Mouse (Mus musculus): ENCODE measurements around the gene Ccdc12. TPM values are rescaled to one million over a fixed set of nuclear protein-coding genes. Genes with fewer than 3 reads are reported as not detected.

Gene Ccdc12
- total RNA-seq, 2 experiments from 2014 or later, result 57.0 to 57.9 TPM

GRCm38 (mm10) chr9:110644295-110644694 lies 12.0 kb upstream of the Ccdc12 start:
- no peak for DNase-seq (ENCODE audit: low spot score in 2 of 2)

GRCm38 (mm10) chr9:110645219-110645618 lies 11.1 kb upstream of the Ccdc12 start:
- no peak for DNase-seq (ENCODE audit: low spot score in 2 of 2)

GRCm38 (mm10) chr9:110649775-110650174 lies 6.5 kb upstream of the Ccdc12 start:
- no peak for DNase-seq (ENCODE audit: low spot score in 2 of 2)

GRCm38 (mm10) chr9:110651931-110652722 lies 4.2 kb upstream of the Ccdc12 start:
- no peak for DNase-seq (ENCODE audit: low spot score in 2 of 2)

DNA sequence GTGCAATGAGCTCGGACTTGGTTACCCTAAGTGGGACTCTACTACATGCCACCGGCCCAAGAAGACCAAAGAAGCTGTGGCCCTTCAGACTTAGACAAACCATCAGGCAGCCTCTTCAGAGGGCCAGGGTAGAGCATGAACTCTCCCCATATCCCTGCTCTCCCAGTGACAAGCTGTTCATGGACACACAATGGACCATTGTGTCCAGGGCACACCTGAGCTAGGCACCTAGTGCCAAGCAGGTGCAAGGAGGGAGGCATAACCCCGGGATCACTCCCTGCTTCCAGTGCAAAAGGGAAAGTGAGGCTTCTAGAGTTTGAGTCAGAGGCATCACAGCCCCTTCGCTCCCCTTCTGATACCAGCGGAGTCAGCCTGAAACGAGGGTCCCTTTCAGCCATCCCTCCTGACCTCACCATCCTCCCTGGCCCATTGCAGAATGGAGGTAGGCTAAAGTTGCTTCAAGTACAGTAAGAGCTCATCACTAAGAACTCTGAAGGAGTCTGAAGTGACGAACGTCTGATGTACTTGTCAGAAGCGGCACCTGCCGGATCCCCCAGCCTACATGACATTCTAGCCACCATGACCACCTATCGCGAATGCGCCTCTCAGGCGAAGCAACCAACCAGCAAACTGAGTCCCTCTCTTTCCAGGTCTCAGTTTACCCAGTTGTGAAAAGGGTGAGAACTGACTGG lies 3.2 kb upstream of the Ccdc12 start:
- DNase-seq (ENCODE audit: low spot score in 2 of 2), result no peak

- peak; percentile 82 to 88 for DNase-seq (ENCODE audit: low spot score in 2 of 2)
Measured at GRCm38 (mm10) chr9:110653655-110654461, 2.4 kb upstream of the Ccdc12 start, which contains the start of gene Nbeal2. Nbeal2 (minus strand) TSS chr9:110654161.

GRCm38 (mm10) chr9:110654726-110655650 lies 1.3 kb upstream of the Ccdc12 start:
- DNase-seq (ENCODE audit: low spot score in 2 of 2), result no peak

- DNase-seq (ENCODE audit: low spot score in 2 of 2), result no peak
Measured at GRCm38 (mm10) chr9:110655651-110656007, 674 bp upstream of the Ccdc12 start.

- DNase-seq (ENCODE audit: low spot score in 2 of 2), result no peak
Measured at GRCm38 (mm10) chr9:110657474-110658078, 1.3 kb downstream of the Ccdc12 start.

GRCm38 (mm10) chr9:110659521-110659920 lies 3.2 kb downstream of the Ccdc12 start:
- DNase-seq (ENCODE audit: low spot score in 2 of 2), result no peak

GRCm38 (mm10) chr9:110660208-110660607 lies 3.9 kb downstream of the Ccdc12 start:
- no peak for DNase-seq (ENCODE audit: low spot score in 2 of 2)

GRCm38 (mm10) chr9:110660856-110661612 lies 4.7 kb downstream of the Ccdc12 start:
- no peak for DNase-seq (ENCODE audit: low spot score in 2 of 2)

DNA sequence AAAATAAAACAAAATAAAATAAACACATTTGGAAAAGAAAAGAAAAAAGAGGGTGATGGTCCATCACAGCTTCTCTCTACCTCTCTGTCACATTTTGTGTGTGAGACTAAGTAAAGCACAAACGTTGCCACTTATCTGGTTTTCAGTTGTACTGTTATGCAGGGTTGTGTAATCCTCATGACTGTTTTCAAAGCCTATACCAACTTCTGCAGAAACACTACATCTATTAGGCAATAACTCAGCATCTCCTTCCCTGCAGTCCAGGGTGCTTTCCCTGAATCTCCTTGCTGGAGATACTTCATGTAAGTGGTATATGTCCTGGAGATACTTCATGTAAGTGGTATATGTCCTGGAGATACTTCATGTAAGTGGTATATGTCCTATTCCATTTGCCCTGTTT lies 6.5 kb downstream of the Ccdc12 start:
- DNase-seq (ENCODE audit: low spot score in 2 of 2), result no peak

- DNase-seq (ENCODE audit: low spot score in 2 of 2), result no peak
Measured at GRCm38 (mm10) chr9:110665912-110666311, 9.6 kb downstream of the Ccdc12 start.

GRCm38 (mm10) chr9:110666374-110666773 lies 10.1 kb downstream of the Ccdc12 start:
- no peak for DNase-seq (ENCODE audit: low spot score in 2 of 2)

- DNase-seq (ENCODE audit: low spot score in 2 of 2), result no peak
Measured at GRCm38 (mm10) chr9:110667219-110667836, 11.0 kb downstream of the Ccdc12 start.

DNA sequence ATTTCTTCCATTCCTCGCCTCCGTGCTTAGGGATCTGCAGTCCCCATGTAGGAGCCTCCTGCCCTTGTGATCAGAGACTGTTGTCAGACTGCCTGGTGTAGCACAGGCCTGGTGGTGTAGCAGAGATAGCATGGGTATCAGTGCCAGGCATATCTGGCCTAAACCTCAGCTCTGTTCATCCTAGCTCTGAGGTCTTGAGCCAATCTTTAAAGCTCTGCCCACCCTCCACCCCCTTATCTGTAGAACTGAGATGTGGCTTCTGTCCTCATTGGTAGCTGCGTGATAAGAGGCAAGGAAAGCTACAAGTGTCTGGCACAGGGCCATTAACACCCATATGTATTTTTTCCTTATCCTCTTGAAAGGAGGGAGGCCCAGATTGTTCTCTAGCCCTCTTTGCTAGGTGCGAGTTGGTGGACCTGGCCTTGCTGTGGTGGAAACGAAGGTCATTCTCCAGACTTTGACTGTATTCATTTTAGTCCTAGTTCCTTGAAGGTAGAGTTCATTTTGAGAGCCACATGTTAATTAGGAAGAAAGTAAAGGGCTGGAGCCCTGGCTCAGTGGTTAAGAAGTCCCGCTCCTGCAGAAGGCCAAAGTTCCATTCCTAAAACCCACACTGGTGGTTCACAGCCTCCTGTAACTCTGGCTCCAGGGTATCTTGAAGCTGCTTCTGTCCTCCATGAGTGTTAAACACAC lies 12.4 kb downstream of the Ccdc12 start:
- DNase-seq (ENCODE audit: low spot score in 2 of 2), result no peak

GRCm38 (mm10) chr9:110669785-110670184 lies 13.5 kb downstream of the Ccdc12 start:
- DNase-seq (ENCODE audit: low spot score in 2 of 2), result no peak

Data from gastrocnemius, postnatal 4 days (tissue).